Mouse (Mus musculus) bone marrow macrophage, adult 2 months (primary cell): Measurements from ENCODE around the gene Akap13. TPM values are rescaled to one million over a fixed set of nuclear protein-coding genes. Genes with fewer than 3 reads are reported as not detected.

Experiments
- H3K27ac ChIP-seq: 2 replicates; pipeline ENCODE4 v1.5.1; 2012; ENCODE audit warnings: low read depth, low read length; ENCODE audit not compliant: insufficient read depth
- H3K4me1 ChIP-seq: 2 replicates; pipeline ENCODE4 v1.6.1; 2012; ENCODE audit warnings: low read length; ENCODE audit not compliant: control insufficient read depth, insufficient read depth
- H3K4me3 ChIP-seq: 2 replicates; pipeline ENCODE4 v1.5.1; 2012; ENCODE audit warnings: mild to moderate bottlenecking, low read length, moderate library complexity; ENCODE audit not compliant: insufficient read depth
- CTCF ChIP-seq: IDR thresholded peaks from 2 replicates; pipeline ENCODE4 v1.5.1; 2012; ENCODE audit warnings: low read depth, mild to moderate bottlenecking, low read length, moderate library complexity
- POLR2A ChIP-seq: IDR thresholded peaks from 2 replicates; pipeline ENCODE4 v1.6.1; 2012; ENCODE audit warnings: mild to moderate bottlenecking, low read depth, low read length, borderline replicate concordance
- polyA plus RNA-seq: library from polyadenylated mRNA; stranded (reverse); fragments of >200 nt; gene quantifications from 2 replicates; pipeline ENCODE4 v1.2.4, GENCODE M21; 2012; ENCODE audit not compliant: missing spikeins, insufficient read depth, insufficient read length

The Akap13 gene
- polyA plus RNA-seq, 1 experiment, result 58.4 TPM

GRCm38 (mm10) chr7:75640671-75641070, 185.3 kb downstream of the Akap13 start:
- peaks cover 62% of the 10 kb centered on the region for H3K4me1 ChIP-seq
- no peak overlapping the region for H3K4me3 ChIP-seq
- no peak overlapping the region for H3K27ac ChIP-seq
- TF ChIP-seq POLR2A (no peak), CTCF (no peak)

- Histone ChIP-seq H3K4me1 (peaks cover 64% of the 10 kb centered on the region), H3K4me3 (no peak overlapping the region), H3K27ac (peak overlapping the region; percentile 71)
- TF ChIP-seq POLR2A, result no peak
- TF ChIP-seq CTCF, result no peak
Observed at GRCm38 (mm10) chr7:75641415-75642177, 186.3 kb downstream of the Akap13 start.

- Histone ChIP-seq H3K4me1 (peaks cover 64% of the 10 kb centered on the region), H3K27ac (peak overlapping the region; percentile 71), H3K4me3 (peak overlapping the region; percentile 38)
- TF ChIP-seq POLR2A, result no peak
- no peak for TF ChIP-seq CTCF
Observed at GRCm38 (mm10) chr7:75642178-75642777, 186.9 kb downstream of the Akap13 start.

- Histone ChIP-seq H3K4me1 (peaks cover 59% of the 10 kb centered on the region), H3K27ac (peak overlapping the region; percentile 13), H3K4me3 (no peak overlapping the region; the same call in 1 of the 2 replicates)
- no peak for TF ChIP-seq CTCF
- TF ChIP-seq POLR2A, result no peak
Observed at GRCm38 (mm10) chr7:75642846-75643563, 187.7 kb downstream of the Akap13 start.

GRCm38 (mm10) chr7:75643986-75644385, 188.7 kb downstream of the Akap13 start:
- Histone ChIP-seq H3K4me1 (peaks cover 51% of the 10 kb centered on the region), H3K4me3 (no peak overlapping the region), H3K27ac (no peak overlapping the region)
- TF ChIP-seq CTCF, result no peak
- TF ChIP-seq POLR2A, result no peak

GRCm38 (mm10) chr7:75644585-75644984, 189.3 kb downstream of the Akap13 start:
- H3K4me3 ChIP-seq, result no peak overlapping the region
- TF ChIP-seq POLR2A (no peak), CTCF (no peak)
- no peak overlapping the region for H3K27ac ChIP-seq
- H3K4me1 ChIP-seq, result peaks cover 48% of the 10 kb centered on the region

- Histone ChIP-seq H3K27ac (peak overlapping the region; percentile 80), H3K4me1 (peaks cover 52% of the 10 kb centered on the region), H3K4me3 (peak overlapping the region; percentile 4; the same call in 1 of the 2 replicates)
- TF ChIP-seq POLR2A, result no peak
- TF ChIP-seq CTCF, result no peak
Observed at GRCm38 (mm10) chr7:75645156-75645933, 190.0 kb downstream of the Akap13 start.

GRCm38 (mm10) chr7:75648051-75648450, 192.7 kb downstream of the Akap13 start:
- Histone ChIP-seq H3K4me1 (peaks cover 40% of the 10 kb centered on the region), H3K27ac (no peak overlapping the region), H3K4me3 (no peak overlapping the region)
- TF ChIP-seq CTCF (no peak), POLR2A (no peak)

- Histone ChIP-seq H3K4me3 (no peak overlapping the region), H3K27ac (no peak overlapping the region), H3K4me1 (peaks cover 39% of the 10 kb centered on the region)
- TF ChIP-seq CTCF (no peak), POLR2A (no peak)
Observed at GRCm38 (mm10) chr7:75648961-75649360, 193.6 kb downstream of the Akap13 start.
